Mouse (Mus musculus) embryonic facial prominence, embryonic 11.5 days (tissue): ENCODE results near the gene Adamts14. TPM values are rescaled to one million over a fixed set of nuclear protein-coding genes. Genes with fewer than 3 reads are reported as not detected.

Source experiments
- ATAC-seq: fragments of 200-750 bp; cut with Nextera tagmentation; replicated peaks from 2 replicates; pipeline ENCODE4 v1.8.0; 2017; ENCODE audit warnings: low read depth; ENCODE audit not compliant: insufficient number of reproducible peaks, low FRiP score, low TSS enrichment
- DNase-seq: peaks from one replicate; pipeline ENCODE4 v3.0.0-alpha.2; 2015; ENCODE audit warnings: low spot score
- H3K27ac ChIP-seq: fragments of 300-500 bp; sonication (generic); replicated peaks from 2 replicates; pipeline ENCODE4 v1.5.1; 2014; ENCODE audit warnings: mild to moderate bottlenecking, low read depth, low read length, control low read depth
- H3K27me3 ChIP-seq: fragments of 300-500 bp; sonication (generic); 2 replicates; pipeline ENCODE4 v1.6.1; 2014; ENCODE audit warnings: mild to moderate bottlenecking, low read length, moderate library complexity, mixed read lengths; ENCODE audit not compliant: control insufficient read depth, insufficient read depth
- H3K36me3 ChIP-seq: fragments of 300-500 bp; sonication (generic); replicated peaks from 2 replicates; pipeline ENCODE4 v1.6.1; 2014; ENCODE audit warnings: low read depth, mild to moderate bottlenecking, low read length, moderate library complexity, mixed read lengths; ENCODE audit not compliant: control insufficient read depth, insufficient read depth
- H3K4me1 ChIP-seq: fragments of 300-500 bp; sonication (generic); 2 replicates; pipeline ENCODE4 v1.6.1; 2014; ENCODE audit warnings: low read length, mixed read lengths; ENCODE audit not compliant: control insufficient read depth, insufficient read depth
- H3K4me2 ChIP-seq: fragments of 300-500 bp; sonication (generic); 2 replicates; pipeline ENCODE4 v1.6.1; 2014; ENCODE audit warnings: low read depth, mild to moderate bottlenecking, control low read depth, low read length, moderate library complexity
- H3K4me3 ChIP-seq: fragments of 300-500 bp; sonication (generic); 2 replicates; pipeline ENCODE4 v1.5.1; 2014; ENCODE audit warnings: low read depth, low read length, control low read depth
- H3K9ac ChIP-seq: fragments of 300-500 bp; sonication (generic); replicated peaks from 2 replicates; pipeline ENCODE4 v1.6.1; 2014; ENCODE audit warnings: mild to moderate bottlenecking, control low read depth, low read length
- H3K9me3 ChIP-seq: fragments of 300-500 bp; sonication (generic); replicated peaks from 2 replicates; pipeline ENCODE4 v1.6.1; 2016; ENCODE audit warnings: mild to moderate bottlenecking, low read length, inconsistent platforms, mixed read lengths; ENCODE audit not compliant: control insufficient read depth
- WGBS: fragments of 180-500 bp; shearing (Covaris S2); extraction: QIAGEN DNeasy Blood & Tissue Kit; methylation state at CpG from one replicate; pipeline ENCODE4 v1.1.7; 2014; 5-methylcytosine and 5-hydroxymethylcytosine counted together
- polyA plus RNA-seq: library from polyadenylated mRNA; unstranded; fragments of >200 nt; fragmentation: Nextera tagmentation; extraction: Ambion mirVana; gene quantifications from 2 replicates; pipeline ENCODE4 v1.2.1, GENCODE M21; 2014

Gene Adamts14
- polyA plus RNA-seq, 1 experiment from 2014 or later: 0.27 TPM

DNA sequence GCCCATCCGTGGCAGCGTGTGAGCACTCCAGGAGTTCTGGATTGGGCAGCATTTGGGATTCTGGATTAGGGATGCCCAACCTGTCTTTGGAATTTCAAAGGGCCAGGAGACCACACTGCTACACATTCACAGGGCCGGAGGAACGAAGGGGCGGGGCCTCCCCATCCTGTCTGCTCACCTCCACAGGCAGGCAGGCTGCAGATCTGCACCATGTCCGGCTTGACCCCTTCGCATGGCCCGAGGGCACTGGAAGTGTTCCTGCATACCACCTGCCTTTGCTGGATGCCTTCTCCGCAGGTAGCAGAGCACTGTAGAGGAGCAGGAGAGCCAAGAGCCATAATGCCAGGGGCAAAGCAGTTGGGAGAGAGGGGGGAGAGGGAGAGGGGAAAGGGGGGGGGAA is 72.2 kb downstream of the Adamts14 start:
- Histone ChIP-seq H3K4me1 (no peaks in the 10 kb centered on the region), H3K27me3 (no peaks in the 10 kb centered on the region), H3K9ac (no peak overlapping the region), H3K4me3 (no peak overlapping the region), H3K36me3 (no peaks in the 10 kb centered on the region), H3K27ac (no peak overlapping the region), H3K9me3 (no peaks in the 10 kb centered on the region), H3K4me2 (no peak overlapping the region)
- WGBS: 31% methylated on average over 9 of the region's 9 CpGs
- DNase-seq (no peak), ATAC-seq (no peak)

GRCm38 (mm10) chr10:61200232-61200820 is 72.9 kb downstream of the Adamts14 start:
- Histone ChIP-seq H3K27ac (no peak overlapping the region), H3K27me3 (no peaks in the 10 kb centered on the region), H3K36me3 (no peaks in the 10 kb centered on the region), H3K4me2 (no peak overlapping the region), H3K9me3 (no peaks in the 10 kb centered on the region), H3K9ac (no peak overlapping the region), H3K4me3 (no peak overlapping the region), H3K4me1 (no peaks in the 10 kb centered on the region)
- WGBS: 65% methylated on average over 7 of the region's 7 CpGs
- ATAC-seq: no peak; the same call in 1 of the 2 replicates
- no peak for DNase-seq

- DNase-seq: peak; percentile 93
- Histone ChIP-seq H3K4me2 (no peak overlapping the region), H3K4me3 (no peak overlapping the region), H3K9ac (no peak overlapping the region), H3K27ac (no peak overlapping the region), H3K27me3 (no peaks in the 10 kb centered on the region), H3K4me1 (no peaks in the 10 kb centered on the region), H3K9me3 (no peaks in the 10 kb centered on the region), H3K36me3 (no peaks in the 10 kb centered on the region)
- WGBS: 27% methylated on average over 11 of the region's 11 CpGs
- no peak for ATAC-seq
Observed at GRCm38 (mm10) chr10:61199566-61200213, 73.5 kb downstream of the Adamts14 start.

- Histone ChIP-seq H3K4me3 (no peak overlapping the region), H3K4me1 (no peaks in the 10 kb centered on the region), H3K4me2 (no peak overlapping the region), H3K27ac (no peak overlapping the region), H3K36me3 (no peaks in the 10 kb centered on the region), H3K27me3 (no peaks in the 10 kb centered on the region), H3K9me3 (no peaks in the 10 kb centered on the region), H3K9ac (no peak overlapping the region)
- WGBS: 90% methylated on average over 5 of the region's 5 CpGs
- ATAC-seq (no peak), DNase-seq (no peak)
Observed at GRCm38 (mm10) chr10:61195718-61196291, 77.4 kb downstream of the Adamts14 start.

DNA sequence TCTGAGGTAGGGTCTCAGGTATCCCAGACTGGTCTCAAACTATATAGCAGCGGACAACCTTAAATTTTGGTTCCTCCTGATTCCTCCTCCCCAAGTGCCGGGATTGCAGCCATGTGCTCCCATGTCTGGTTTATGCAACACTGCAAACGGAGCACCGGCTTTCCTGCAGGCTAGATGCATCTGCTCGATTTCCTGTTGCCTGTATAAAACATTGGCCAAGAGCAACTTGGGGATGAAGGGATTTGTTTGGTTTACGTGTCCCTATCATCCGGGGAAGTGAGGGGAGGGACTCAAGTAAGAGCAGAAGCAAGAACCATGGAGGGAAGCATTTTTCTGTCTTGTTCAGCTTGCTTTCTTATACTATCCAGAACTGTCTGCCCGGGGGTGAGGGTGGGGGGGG is 78.0 kb downstream of the Adamts14 start:
- no peaks in the 10 kb centered on the region for H3K27me3 ChIP-seq
- no peaks in the 10 kb centered on the region for H3K36me3 ChIP-seq
- H3K4me2 ChIP-seq: no peak overlapping the region
- no peak overlapping the region for H3K9ac ChIP-seq
- DNase-seq (no peak), ATAC-seq (no peak)
- H3K27ac ChIP-seq: no peak overlapping the region
- no peak overlapping the region for H3K4me3 ChIP-seq
- no peaks in the 10 kb centered on the region for H3K9me3 ChIP-seq
- H3K4me1 ChIP-seq: no peaks in the 10 kb centered on the region
- WGBS: 80% methylated on average over 8 of the region's 8 CpGs

DNA sequence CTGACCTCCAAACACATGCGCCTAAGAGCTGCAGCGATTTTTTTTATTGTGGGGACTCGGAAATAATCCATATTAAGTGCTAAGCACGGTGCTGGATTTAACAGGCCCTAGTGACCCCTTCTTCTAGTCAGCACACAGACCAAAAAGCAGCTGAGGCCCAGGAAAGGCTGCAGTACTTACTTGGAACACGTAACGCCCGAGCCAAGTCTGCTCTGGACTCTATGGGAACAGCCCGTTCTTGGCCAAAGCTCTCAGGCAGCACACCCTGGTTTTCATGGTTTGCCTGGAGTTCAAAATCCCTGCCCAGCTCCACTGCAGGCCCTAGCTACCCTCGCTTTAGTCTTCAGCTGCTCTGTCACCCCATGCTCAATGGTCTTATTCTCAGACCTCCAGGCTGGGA is 78.6 kb downstream of the Adamts14 start:
- DNase-seq (no peak), ATAC-seq (no peak)
- Histone ChIP-seq H3K4me3 (no peak overlapping the region), H3K4me2 (no peak overlapping the region), H3K9ac (no peak overlapping the region), H3K9me3 (no peaks in the 10 kb centered on the region), H3K27ac (no peak overlapping the region), H3K4me1 (no peaks in the 10 kb centered on the region), H3K27me3 (no peaks in the 10 kb centered on the region), H3K36me3 (no peaks in the 10 kb centered on the region)
- WGBS: 84% methylated on average over 9 of the region's 9 CpGs

DNA sequence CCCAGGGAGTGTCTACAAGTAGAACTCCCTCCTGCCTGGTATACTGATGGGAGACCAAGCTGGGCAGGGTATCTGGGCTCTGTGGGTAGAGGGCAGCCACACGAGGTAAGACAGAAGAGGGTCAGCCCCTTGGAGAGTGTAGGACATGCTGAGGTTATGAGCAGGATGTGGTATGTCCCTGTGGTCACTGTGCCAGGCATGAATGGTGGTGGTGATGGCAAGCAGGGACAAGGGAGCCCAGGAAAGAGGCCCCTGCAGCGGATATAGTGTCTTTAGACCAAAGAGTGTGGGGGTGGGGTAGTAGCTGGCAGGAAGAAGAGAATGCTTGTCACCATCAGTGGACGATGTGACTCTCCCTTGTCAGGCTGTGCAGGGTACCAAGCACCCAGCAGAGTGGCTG is 85.2 kb downstream of the Adamts14 start:
- Histone ChIP-seq H3K36me3 (no peaks in the 10 kb centered on the region), H3K9me3 (no peaks in the 10 kb centered on the region), H3K27ac (no peak overlapping the region), H3K4me1 (no peaks in the 10 kb centered on the region), H3K27me3 (no peaks in the 10 kb centered on the region), H3K4me2 (no peak overlapping the region), H3K4me3 (no peak overlapping the region), H3K9ac (no peak overlapping the region)
- DNase-seq: no peak
- 71% methylated on average over 3 of the region's 3 CpGs for WGBS
- ATAC-seq: no peak

DNA sequence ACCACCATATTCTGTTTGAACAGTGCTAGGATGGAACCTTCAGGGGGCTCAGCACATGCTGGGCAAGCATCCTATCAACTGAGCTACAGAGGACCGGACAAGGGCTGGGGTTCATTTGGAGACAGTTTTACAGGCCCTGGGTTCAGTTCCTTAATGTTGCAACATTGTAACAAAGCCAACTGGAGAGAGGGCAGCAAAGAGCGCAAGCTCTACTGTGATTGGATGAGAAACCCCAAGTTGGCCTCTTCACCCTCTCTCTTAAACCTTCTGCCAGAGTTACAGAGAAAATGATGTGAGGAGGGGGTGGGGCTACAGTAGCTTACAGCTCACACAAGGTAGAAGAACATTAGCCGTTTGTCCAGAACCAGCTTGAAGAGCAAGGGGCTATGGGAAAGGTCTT is 86.2 kb downstream of the Adamts14 start:
- H3K4me2 ChIP-seq: no peak overlapping the region
- no peak for DNase-seq
- WGBS: 77% methylated on average over 3 of the region's 3 CpGs

More for the DNA sequence above, 86.2 kb downstream of the Adamts14 start:
- Histone ChIP-seq H3K4me1 (no peaks in the 10 kb centered on the region), H3K27me3 (no peaks in the 10 kb centered on the region), H3K9me3 (no peaks in the 10 kb centered on the region), H3K4me3 (no peak overlapping the region), H3K9ac (no peak overlapping the region), H3K27ac (no peak overlapping the region), H3K36me3 (no peaks in the 10 kb centered on the region)
- ATAC-seq: no peak
